Mouse (Mus musculus) midbrain, postnatal 0 days (tissue): ENCODE data around the gene Gm39115. TPM values are rescaled to one million over a fixed set of nuclear protein-coding genes. Genes with fewer than 3 reads are reported as not detected.
A peak's percentile ranks its signal among the peaks of the same experiment; 100 is the strongest.

ENCODE experiments used
- ATAC-seq: fragments of 200-750 bp; cut with Nextera tagmentation; 2 replicates; pipeline ENCODE4 v1.8.0; 2017; ENCODE audit warnings: moderate number of reproducible peaks, mild to moderate bottlenecking, moderate TSS enrichment, moderate library complexity; ENCODE audit not compliant: low FRiP score
- DNase-seq: peaks from one replicate; pipeline ENCODE4 v3.0.0-alpha.2; 2015; ENCODE audit warnings: low spot score
- H3K27ac ChIP-seq: fragments of 300-500 bp; sonication (generic); 2 replicates; pipeline ENCODE4 v1.5.1; 2014; ENCODE audit warnings: low read depth, mild to moderate bottlenecking, low read length, mixed read lengths
- H3K27me3 ChIP-seq: fragments of 300-500 bp; sonication (generic); 2 replicates; pipeline ENCODE4 v1.6.1; 2014; ENCODE audit warnings: low read length, control low read depth, mixed read lengths; ENCODE audit not compliant: insufficient read depth
- H3K36me3 ChIP-seq: fragments of 300-500 bp; sonication (generic); 2 replicates; pipeline ENCODE4 v1.6.1; 2014; ENCODE audit warnings: low read length, control low read depth, mixed read lengths; ENCODE audit not compliant: insufficient read depth
- H3K4me1 ChIP-seq: fragments of 300-500 bp; sonication (generic); 2 replicates; pipeline ENCODE4 v1.6.1; 2014; ENCODE audit warnings: mild to moderate bottlenecking, control low read depth, antibody characterized with exemption, low read length, mixed read lengths; ENCODE audit not compliant: insufficient read depth
- H3K4me2 ChIP-seq: fragments of 300-500 bp; sonication (generic); 2 replicates; pipeline ENCODE4 v1.6.1; 2014; ENCODE audit warnings: low read depth, mild to moderate bottlenecking, low read length, mixed read lengths; ENCODE audit not compliant: poor library complexity, severe bottlenecking
- H3K4me3 ChIP-seq: fragments of 300-500 bp; sonication (generic); 2 replicates; pipeline ENCODE4 v1.5.1; 2014; ENCODE audit warnings: low read depth, mild to moderate bottlenecking, low read length, moderate library complexity
- H3K9ac ChIP-seq: fragments of 300-500 bp; sonication (generic); replicated peaks from 2 replicates; pipeline ENCODE4 v1.6.1; 2014; ENCODE audit warnings: mild to moderate bottlenecking, low read length, moderate library complexity, mixed read lengths; ENCODE audit not compliant: poor library complexity, severe bottlenecking
- H3K9me3 ChIP-seq: fragments of 300-500 bp; sonication (generic); 2 replicates; pipeline ENCODE4 v1.6.1; 2016; ENCODE audit warnings: low read length, control low read depth
- CTCF ChIP-seq: IDR thresholded peaks from 2 replicates; pipeline ENCODE4 v1.5.1; 2016; ENCODE audit warnings: antibody characterized with exemption, mild to moderate bottlenecking
- WGBS: fragments of 180-500 bp; shearing (Covaris S2); extraction: QIAGEN DNeasy Blood & Tissue Kit; methylation state at CpG from one replicate; pipeline ENCODE4 v1.1.7; 2014; 5-methylcytosine and 5-hydroxymethylcytosine counted together
- polyA plus RNA-seq: library from polyadenylated mRNA; unstranded; fragments of >200 nt; fragmentation: Nextera tagmentation; extraction: Ambion mirVana; gene quantifications from 2 replicates; pipeline ENCODE4 v1.2.1, GENCODE M21; 2015
- total RNA-seq: library from RNA; depleted of rRNA; stranded (reverse); fragments of >200 nt; gene quantifications from 2 replicates; pipeline ENCODE4 v1.2.3, GENCODE M21; 2014

Gene Gm39115
- total and polyA plus RNA-seq, 2 experiments from 2014 or later = not detected

DNA sequence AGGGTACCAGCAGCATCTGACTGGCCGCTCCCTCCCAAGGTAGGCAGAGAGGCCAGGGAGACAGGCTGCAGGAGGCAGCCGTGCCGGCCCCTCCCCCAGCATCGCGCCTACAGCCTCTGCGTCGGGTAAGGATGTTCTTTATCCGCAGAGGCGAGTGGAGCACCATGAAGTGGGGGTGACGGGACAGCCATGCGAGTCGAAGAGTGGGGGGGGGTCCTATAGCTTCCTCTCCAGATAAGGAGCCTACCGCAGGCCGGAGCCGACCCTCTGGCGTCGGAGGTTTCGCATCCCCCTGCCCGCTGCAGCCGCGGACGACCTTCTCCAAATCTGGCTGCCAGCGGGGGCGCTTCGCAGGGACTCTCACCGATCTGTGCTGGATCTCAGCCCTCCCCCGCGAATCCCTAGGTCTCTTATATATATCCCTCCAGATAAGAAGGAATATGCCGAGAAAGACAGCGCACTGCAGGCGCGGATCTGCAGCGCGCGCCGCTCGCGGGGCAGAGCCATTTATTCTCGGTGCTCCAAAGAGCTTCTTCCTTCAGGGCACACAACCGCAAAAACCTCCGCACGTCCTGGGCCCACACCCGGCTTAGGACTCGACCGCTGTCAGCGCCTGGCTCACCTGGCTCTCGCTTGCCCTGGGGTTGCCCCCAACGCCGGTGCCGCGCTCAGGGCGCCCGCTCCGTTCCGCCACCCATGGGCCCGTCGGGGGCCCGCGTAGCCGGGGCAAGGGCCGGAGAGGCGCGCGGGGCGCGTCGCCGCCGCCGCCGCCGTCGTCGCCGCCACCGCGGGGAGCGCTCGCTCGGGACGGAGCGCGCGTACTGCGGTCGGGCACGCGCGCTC lies 41.3 kb downstream of the Gm39115 start:
- H3K9ac ChIP-seq = peak overlapping the region; percentile 93
- peak overlapping the region; percentile 95 for H3K27ac ChIP-seq
- peak; percentile 29; the same call in 1 of the 2 replicates for ATAC-seq
- DNase-seq = no peak
- no peaks in the 10 kb centered on the region for H3K27me3 ChIP-seq
- H3K36me3 ChIP-seq = peaks cover 3% of the 10 kb centered on the region; the same call in 1 of the 2 replicates
- peaks cover 44% of the 10 kb centered on the region for H3K4me1 ChIP-seq
- under 1% methylated on average over 61 of the region's 89 CpGs for WGBS
- peak overlapping the region; percentile 85 for H3K4me3 ChIP-seq
- H3K4me2 ChIP-seq = peak overlapping the region; percentile 98
- peak; percentile 20 for TF ChIP-seq CTCF
- H3K9me3 ChIP-seq = no peaks in the 10 kb centered on the region

DNA sequence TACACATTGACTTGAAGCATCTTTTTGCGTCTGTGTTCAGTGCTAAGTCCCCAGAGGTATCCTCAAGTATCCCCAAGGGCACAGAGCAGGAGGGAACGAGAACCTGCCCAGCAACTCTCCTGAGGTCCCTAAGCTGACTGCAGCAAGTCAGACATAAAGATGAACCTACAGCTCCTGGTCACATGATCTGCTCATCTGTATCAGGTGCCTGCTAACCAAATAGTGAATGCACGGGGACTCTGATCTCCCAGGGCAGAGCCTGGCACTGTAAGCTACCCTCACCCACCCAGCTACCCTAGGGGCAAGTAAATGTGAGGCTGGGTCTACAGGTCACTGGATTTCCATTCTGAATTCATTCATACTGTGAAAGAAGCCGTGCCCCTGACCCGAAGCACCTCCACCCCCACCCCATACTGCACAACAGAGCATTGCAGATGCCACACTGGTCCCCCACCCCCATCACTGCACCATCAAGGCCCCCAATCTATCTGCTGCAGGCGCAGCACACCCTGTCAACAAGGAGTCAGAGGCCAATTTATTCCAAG lies 42.1 kb downstream of the Gm39115 start:
- H3K4me1 ChIP-seq = peaks cover 48% of the 10 kb centered on the region
- H3K27me3 ChIP-seq = no peaks in the 10 kb centered on the region
- H3K4me3 ChIP-seq = peak overlapping the region; percentile 85
- H3K27ac ChIP-seq = peak overlapping the region; percentile 95
- ATAC-seq (no peak), DNase-seq (no peak)
- peaks cover 6% of the 10 kb centered on the region; the same call in 1 of the 2 replicates for H3K36me3 ChIP-seq
- 12% methylated on average over 6 of the region's 6 CpGs for WGBS
- peak overlapping the region; percentile 98 for H3K4me2 ChIP-seq
- TF ChIP-seq CTCF = no peak
- H3K9ac ChIP-seq = peak overlapping the region; percentile 93
- H3K9me3 ChIP-seq = no peaks in the 10 kb centered on the region

DNA sequence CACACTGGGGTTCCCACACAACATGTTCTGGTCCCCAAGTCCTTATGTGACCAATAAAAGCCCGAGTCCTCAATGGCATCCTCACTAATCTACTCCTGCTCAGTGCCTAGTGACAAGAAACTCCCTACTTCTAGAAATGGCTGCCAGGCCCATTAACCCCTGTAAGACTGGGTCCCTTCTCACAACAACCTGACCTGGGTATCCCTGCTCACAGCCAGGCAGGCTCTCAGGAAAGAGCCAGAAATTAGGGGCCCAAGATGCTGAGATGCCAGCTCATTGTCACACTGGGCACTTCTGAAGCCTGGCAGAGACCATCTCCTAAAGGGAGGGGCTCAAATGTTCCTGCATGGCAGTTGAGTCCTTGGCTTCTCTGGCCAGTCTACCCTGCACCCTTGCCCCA lies 42.8 kb downstream of the Gm39115 start:
- Histone ChIP-seq H3K4me1 (peaks cover 51% of the 10 kb centered on the region), H3K9ac (peak overlapping the region; percentile 93), H3K36me3 (peaks cover 10% of the 10 kb centered on the region), H3K9me3 (no peaks in the 10 kb centered on the region), H3K4me2 (peak overlapping the region; percentile 98), H3K4me3 (peak overlapping the region; percentile 85), H3K27ac (peak overlapping the region; percentile 62), H3K27me3 (no peaks in the 10 kb centered on the region)
- ATAC-seq (no peak), DNase-seq (no peak)
- WGBS = 21% methylated on average over 1 of the region's 1 CpGs
- no peak for TF ChIP-seq CTCF

DNA sequence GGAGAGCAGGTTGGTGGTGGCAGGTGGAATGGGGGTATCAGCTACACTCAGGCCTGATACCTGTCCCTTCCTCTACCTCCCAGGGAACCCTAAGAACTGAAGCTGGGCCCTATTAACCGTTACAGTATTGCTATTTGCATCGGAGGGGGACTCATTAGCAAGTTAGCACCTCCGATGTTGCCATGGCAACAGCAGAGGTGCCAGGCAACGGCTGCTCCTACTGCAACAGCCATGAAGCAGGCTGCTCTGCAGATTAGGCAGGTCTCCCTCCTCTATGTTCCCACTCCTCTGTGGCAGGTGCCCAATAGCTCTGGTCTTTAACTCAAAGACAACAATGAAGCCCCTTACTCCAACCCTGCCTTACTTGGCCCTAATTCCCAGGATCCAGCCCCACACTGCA lies 44.0 kb downstream of the Gm39115 start:
- Histone ChIP-seq H3K27ac (peak overlapping the region; percentile 62), H3K9me3 (no peaks in the 10 kb centered on the region), H3K4me3 (peak overlapping the region; percentile 85), H3K27me3 (no peaks in the 10 kb centered on the region), H3K9ac (peak overlapping the region; percentile 93), H3K4me2 (peak overlapping the region; percentile 98), H3K36me3 (peaks cover 22% of the 10 kb centered on the region), H3K4me1 (peaks cover 51% of the 10 kb centered on the region)
- ATAC-seq = no peak
- whole genome bisulfite sequencing = 5% methylated on average over 4 of the region's 4 CpGs
- DNase-seq = peak; percentile 93
- TF ChIP-seq CTCF = no peak

DNA sequence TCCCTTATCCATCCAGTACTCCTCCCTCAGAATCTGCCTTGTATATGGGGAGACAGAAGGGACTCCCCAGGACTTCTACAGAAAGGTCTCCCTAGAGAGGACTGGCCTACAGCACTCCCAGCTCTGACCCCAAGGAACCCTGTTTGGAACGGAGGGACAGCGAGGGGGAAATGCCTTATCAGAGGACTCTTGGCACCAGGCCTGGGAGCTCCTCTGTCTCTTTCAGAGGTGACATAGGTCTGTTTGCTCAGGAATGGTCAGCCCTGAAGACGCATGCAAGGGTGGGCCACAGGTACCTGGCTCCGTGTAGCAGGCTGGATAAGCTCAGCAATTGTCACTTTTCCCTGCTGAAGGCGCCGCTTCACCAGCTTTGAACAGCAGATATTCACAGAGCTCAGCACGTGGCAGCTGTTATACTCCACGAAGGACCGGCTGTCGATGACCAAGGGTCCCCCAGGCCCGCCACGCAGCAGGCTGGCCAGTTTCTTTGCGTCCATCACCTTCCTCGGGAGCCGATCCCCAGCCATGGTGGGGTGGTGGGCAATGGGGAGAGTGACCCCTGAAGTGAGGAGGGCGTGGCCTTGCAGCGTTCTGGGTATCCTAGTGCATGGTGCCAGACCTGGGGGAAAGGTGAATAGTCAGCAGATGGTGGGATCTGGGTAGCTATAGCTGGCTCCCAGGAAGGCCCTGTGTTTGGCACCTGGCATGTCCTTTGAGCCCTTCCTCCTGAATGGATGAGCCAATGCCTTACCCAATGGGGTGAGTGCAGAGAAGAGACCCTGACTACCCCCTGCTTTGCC lies 46.0 kb downstream of the Gm39115 start:
- Histone ChIP-seq H3K4me2 (peak overlapping the region; percentile 5), H3K4me1 (peaks cover 47% of the 10 kb centered on the region), H3K27me3 (no peaks in the 10 kb centered on the region), H3K9me3 (no peaks in the 10 kb centered on the region), H3K27ac (peak overlapping the region; percentile 62), H3K9ac (0 out of 2 replicates have a peak overlapping the region, but pooled peaks have one; percentile 29), H3K36me3 (peaks cover 42% of the 10 kb centered on the region), H3K4me3 (no peak overlapping the region)
- DNase-seq (no peak), ATAC-seq (no peak)
- 43% methylated on average over 17 of the region's 17 CpGs for WGBS
- TF ChIP-seq CTCF = no peak
